In genomic region chr7:38271859-38272258, GRCm38 (mm10) we compare ENCODE assay signal across 8 mouse cellular contexts. TPM values are rescaled to one million over a fixed set of nuclear protein-coding genes. Genes with fewer than 3 reads are reported as not detected.
A peak's percentile ranks its signal among the peaks of the same experiment; 100 is the strongest.
DNase-seq lines count a peak whose midpoint lies in the region; ATAC-seq and TF ChIP-seq lines count a peak whose summit lies in the region.

No protein-coding gene starts in this region.

- no peak for TF ChIP-seq CTCF in liver, adult 2 months (IDR thresholded peaks at IDR 0.05; ENCODE audit: low read depth, low read length)

- peak overlapping the region; percentile 25; the same call in 1 of the 2 replicates for H3K4me3 ChIP-seq in liver, adult 2 months (ENCODE audit: insufficient read depth, low read depth, low read length)
- H3K4me3 ChIP-seq in embryonic facial prominence, embryonic 10.5 days, result peak overlapping the region; percentile 85
- peak overlapping the region; percentile 97 for H3K4me3 ChIP-seq in intestine, embryonic 14.5 days (ENCODE audit: low read depth, low read length)
- H3K4me3 ChIP-seq in neural tube, embryonic 13.5 days, result peak overlapping the region; percentile 77

- H3K36me3 ChIP-seq in liver, adult 2 months (ENCODE audit: control insufficient read depth, insufficient read depth, low read length), result no peaks in the 10 kb centered on the region; the same call in none of the 2 replicates
- H3K36me3 ChIP-seq in embryonic facial prominence, embryonic 10.5 days (replicated peaks), result peaks cover 21% of the 10 kb centered on the region
- peaks cover 22% of the 10 kb centered on the region for H3K36me3 ChIP-seq in intestine, embryonic 14.5 days (ENCODE audit: control insufficient read depth, insufficient read depth, low read length)
- H3K36me3 ChIP-seq in neural tube, embryonic 13.5 days, result peaks cover 20% of the 10 kb centered on the region

- TF ChIP-seq POLR2A in liver, adult 2 months (IDR thresholded peaks at IDR 0.05; ENCODE audit: extremely low read depth, insufficient read depth, low read length), result no peak

- peaks cover 3% of the 10 kb centered on the region; the same call in 1 of the 2 replicates for H3K79me2 ChIP-seq in liver, adult 2 months (ENCODE audit: control insufficient read depth, insufficient read depth, low read length)

- no peaks in the 10 kb centered on the region for H3K27me3 ChIP-seq in liver, adult 2 months (ENCODE audit: control insufficient read depth, insufficient read depth, low read length)
- no peaks in the 10 kb centered on the region for H3K27me3 ChIP-seq in embryonic facial prominence, embryonic 10.5 days (replicated peaks; ENCODE audit: low read depth, poor library complexity, severe bottlenecking)
- H3K27me3 ChIP-seq in intestine, embryonic 14.5 days (replicated peaks; ENCODE audit: control insufficient read depth, insufficient read depth, low read length), result no peaks in the 10 kb centered on the region
- no peaks in the 10 kb centered on the region for H3K27me3 ChIP-seq in neural tube, embryonic 13.5 days

- peaks cover 4% of the 10 kb centered on the region for H3K4me1 ChIP-seq in liver, adult 2 months (ENCODE audit: control insufficient read depth, insufficient read depth, low read length)
- H3K4me1 ChIP-seq in embryonic facial prominence, embryonic 10.5 days, result peaks cover 13% of the 10 kb centered on the region
- H3K4me1 ChIP-seq in intestine, embryonic 14.5 days (replicated peaks; ENCODE audit: control insufficient read depth, insufficient read depth, low read length), result peaks cover 5% of the 10 kb centered on the region
- peaks cover 27% of the 10 kb centered on the region for H3K4me1 ChIP-seq in neural tube, embryonic 13.5 days (replicated peaks)

- peak overlapping the region; percentile 92 for H3K4me2 ChIP-seq in intestine, embryonic 14.5 days (ENCODE audit: low read length)
- peak overlapping the region; percentile 91 for H3K4me2 ChIP-seq in neural tube, embryonic 13.5 days

- no peak for DNase-seq in liver, adult 2 months (ENCODE audit: extremely low read depth, low read depth, low spot score)
- DNase-seq in liver, result no peak
- DNase-seq in embryonic facial prominence, embryonic 10.5 days (ENCODE audit: low spot score), result peak; percentile 23
- DNase-seq in intestine, embryonic 14.5 days (ENCODE audit: low spot score), result no peak
- DNase-seq in ovary, postnatal 10 days (ENCODE audit: low spot score), result no peak
- DNase-seq in spleen, postnatal 36 days (ENCODE audit: low spot score in 2 of 2), result no peak
- DNase-seq in layer of hippocampus, postnatal 25 days (ENCODE audit: extremely low spot score in 1 of 2, low spot score in 1 of 2), result no peak

- H3K9me3 ChIP-seq in embryonic facial prominence, embryonic 10.5 days, result no peaks in the 10 kb centered on the region
- no peaks in the 10 kb centered on the region for H3K9me3 ChIP-seq in intestine, embryonic 14.5 days (ENCODE audit: control insufficient read depth, low read length)
- H3K9me3 ChIP-seq in neural tube, embryonic 13.5 days, result no peaks in the 10 kb centered on the region

- no peak for ATAC-seq in intestine, embryonic 14.5 days (replicated peaks; ENCODE audit: low FRiP score, low TSS enrichment, low read depth)
- peak; percentile 42; the same call in 1 of the 2 replicates for ATAC-seq in neural tube, embryonic 13.5 days (ENCODE audit: low read depth)

- H3K9ac ChIP-seq in liver, adult 2 months (ENCODE audit: low read depth, low read length), result no peak overlapping the region
- H3K9ac ChIP-seq in intestine, embryonic 14.5 days (ENCODE audit: low read length), result peak overlapping the region; percentile 84
- H3K9ac ChIP-seq in neural tube, embryonic 13.5 days, result peak overlapping the region; percentile 82

- 3% methylated on average over 4 of the region's 4 CpGs for WGBS in liver, adult 2 months
- WGBS in embryonic facial prominence, embryonic 10.5 days, result 12% methylated on average over 4 of the region's 4 CpGs
- 11% methylated on average over 4 of the region's 4 CpGs for WGBS in intestine, embryonic 14.5 days
- WGBS in neural tube, embryonic 13.5 days, result 11% methylated on average over 4 of the region's 4 CpGs

- H3K27ac ChIP-seq in liver, adult 2 months (replicated peaks; ENCODE audit: insufficient read depth, low read depth, low read length), result no peak overlapping the region
- peak overlapping the region; percentile 88; the same call in 1 of the 2 replicates for H3K27ac ChIP-seq in embryonic facial prominence, embryonic 10.5 days (replicated peaks)
- no peak overlapping the region for H3K27ac ChIP-seq in intestine, embryonic 14.5 days (ENCODE audit: low read depth)
- no peak overlapping the region for H3K27ac ChIP-seq in neural tube, embryonic 13.5 days (replicated peaks)

RNA-seq across cellular contexts. Expression of gene Pop4, which starts 0.6 kb away (rescaled TPM):
- total RNA-seq in liver, adult 2 months (2014; rRNA removed), result 10.7 and 12.8 TPM in 2 replicates
- polyA plus RNA-seq in liver, adult 2 months (2012; rRNA removed), result 6.5 and 7.2 TPM in 2 replicates
- 84.2 and 92.7 TPM in 2 replicates for polyA plus RNA-seq in embryonic facial prominence, embryonic 10.5 days (2016; fragmentation: Nextera tagmentation; extraction: Ambion mirVana)
- polyA plus RNA-seq in intestine, embryonic 14.5 days (2014; fragmentation: Nextera tagmentation; extraction: Ambion mirVana), result 50.9 and 58.2 TPM in 2 replicates
- polyA plus RNA-seq in neural tube, embryonic 13.5 days (2015; fragmentation: Nextera tagmentation; extraction: Ambion mirVana), result 77.6 and 78.3 TPM in 2 replicates
- 10 to 100 TPM; 23.4 to 23.8 TPM for total RNA-seq in layer of hippocampus, postnatal 25 days (2021)

RNA-seq across cellular contexts. Expression of gene Plekhf1, which starts 44.0 kb away (rescaled TPM):
- total RNA-seq in liver, adult 2 months (2014; rRNA removed), result 3.4 and 6.6 TPM in 2 replicates
- 2.5 and 3.2 TPM in 2 replicates for polyA plus RNA-seq in liver, adult 2 months (2012; rRNA removed)
- polyA plus RNA-seq in embryonic facial prominence, embryonic 10.5 days (2016; fragmentation: Nextera tagmentation; extraction: Ambion mirVana), result 3.0 and 3.3 TPM in 2 replicates
- 2.2 and 2.5 TPM in 2 replicates for polyA plus RNA-seq in intestine, embryonic 14.5 days (2014; fragmentation: Nextera tagmentation; extraction: Ambion mirVana)
- polyA plus RNA-seq in neural tube, embryonic 13.5 days (2015; fragmentation: Nextera tagmentation; extraction: Ambion mirVana), result 0.71 and 0.91 TPM in 2 replicates
- total RNA-seq in layer of hippocampus, postnatal 25 days (2021), result 1 to 10 TPM; 1.5 to 3.1 TPM

Comparison
In these comparisons a context has a peak if more than half of its experiments do, and no peak if none do; other contexts are left out.
1. H3K4me3 ChIP-seq: peak in every context shown above with its lines; median percentile 97 in intestine, embryonic 14.5 days; 85 in embryonic facial prominence, embryonic 10.5 days; 77 in neural tube, embryonic 13.5 days; 25 in liver, adult 2 months.